Mouse (Mus musculus) embryo, embryonic 11.5 days (tissue): Measurements from ENCODE around the gene Ppp1r2.

Experiments used
- DNase-seq: peaks from one replicate; pipeline ENCODE4 v3.0.0-alpha.2; 2012; ENCODE audit warnings: low read depth, low spot score

The Ppp1r2 gene

GRCm38 (mm10) chr16:31290281-31290680 lies 15.2 kb upstream of the Ppp1r2 start:
- no peak for DNase-seq

GRCm38 (mm10) chr16:31287712-31288111 lies 12.6 kb upstream of the Ppp1r2 start:
- DNase-seq, result no peak

- DNase-seq, result no peak
Measured at GRCm38 (mm10) chr16:31286801-31287488, 11.9 kb upstream of the Ppp1r2 start.

- DNase-seq, result no peak
Measured at GRCm38 (mm10) chr16:31281981-31282380, 6.9 kb upstream of the Ppp1r2 start.

- no peak for DNase-seq
Measured at GRCm38 (mm10) chr16:31280176-31280575, 5.1 kb upstream of the Ppp1r2 start.

- DNase-seq, result no peak
Measured at GRCm38 (mm10) chr16:31278581-31278980, 3.5 kb upstream of the Ppp1r2 start.

GRCm38 (mm10) chr16:31278081-31278480 lies 3.0 kb upstream of the Ppp1r2 start:
- no peak for DNase-seq

GRCm38 (mm10) chr16:31276962-31277361 lies 1.9 kb upstream of the Ppp1r2 start:
- DNase-seq, result no peak

GRCm38 (mm10) chr16:31276539-31276938 lies 1.5 kb upstream of the Ppp1r2 start:
- DNase-seq, result no peak

- no peak for DNase-seq
Measured at GRCm38 (mm10) chr16:31274084-31274483, 993 bp downstream of the Ppp1r2 start.

- no peak for DNase-seq
Measured at GRCm38 (mm10) chr16:31266692-31267091, 8.4 kb downstream of the Ppp1r2 start.

GRCm38 (mm10) chr16:31256151-31256550 lies 18.9 kb downstream of the Ppp1r2 start:
- no peak for DNase-seq

- no peak for DNase-seq
Measured at GRCm38 (mm10) chr16:31255685-31256084, 19.4 kb downstream of the Ppp1r2 start.

GRCm38 (mm10) chr16:31249401-31249800 lies 25.7 kb downstream of the Ppp1r2 start:
- no peak for DNase-seq

GRCm38 (mm10) chr16:31248717-31249116 lies 26.4 kb downstream of the Ppp1r2 start:
- no peak for DNase-seq

GRCm38 (mm10) chr16:31247442-31247841 lies 27.6 kb downstream of the Ppp1r2 start:
- DNase-seq, result no peak

GRCm38 (mm10) chr16:31244053-31244452 lies 31.0 kb downstream of the Ppp1r2 start:
- no peak for DNase-seq

- DNase-seq, result no peak
Measured at GRCm38 (mm10) chr16:31241433-31241832, 33.6 kb downstream of the Ppp1r2 start.

GRCm38 (mm10) chr16:31240569-31240968 lies 34.5 kb downstream of the Ppp1r2 start:
- DNase-seq, result no peak

- no peak for DNase-seq
Measured at GRCm38 (mm10) chr16:31238281-31238680, 36.8 kb downstream of the Ppp1r2 start.

GRCm38 (mm10) chr16:31235457-31236310 lies 39.4 kb downstream of the Ppp1r2 start:
- DNase-seq, result no peak

- no peak for DNase-seq
Measured at GRCm38 (mm10) chr16:31234808-31235456, 40.1 kb downstream of the Ppp1r2 start.
